Mouse (Mus musculus): ENCODE results near the gene Ralgds. TPM values are rescaled to one million over a fixed set of nuclear protein-coding genes. Genes with fewer than 3 reads are reported as not detected.

Gene Ralgds
- total and polyA plus RNA-seq, 3 experiments = 4.1 to 11.4 (median 6.6) TPM

- TF ChIP-seq NRF1 (IDR thresholded peaks at IDR 0.05; ENCODE audit: low read depth, low read length) (no peak), USF2 (conservative IDR thresholded peaks at IDR 0.05; ENCODE audit: low read depth, low read length) (no peak), ZC3H11A (IDR thresholded peaks at IDR 0.05; ENCODE audit: low read depth, low read length) (no peak)
- DNase-seq (ENCODE audit: extremely low read depth) = no peak
- no peak overlapping the region for H3K4me3 ChIP-seq (replicated peaks in 1 of 3; ENCODE audit: low read depth in 2 of 3, low read length in 2 of 3, poor library complexity in 1 of 3)
- H3K79me2 ChIP-seq (replicated peaks; ENCODE audit: control insufficient read depth, extremely low read depth, insufficient read depth, poor library complexity, severe bottlenecking) = no peaks in the 10 kb centered on the region
- H3K27me3 ChIP-seq (replicated peaks) = no peaks in the 10 kb centered on the region
- in situ Hi-C loops (cut with MboI; ENCODE audit: low pct_ligation_motif_present, low pct_unique_long_range_greater_than_20kb, low sequenced_read_pairs) = loop anchor here (5.0 kb wide), 1 partner anchor 34 kb away; the partner anchor contains the start of gene Ralgds
- H3K4me1 ChIP-seq (ENCODE audit: control insufficient read depth in 1 of 2, insufficient read depth in 2 of 2) = peaks cover 11 to 43% of the 10 kb centered on the region in 2 experiments
- peaks cover 60 to 91% of the 10 kb centered on the region in 2 experiments for H3K36me3 ChIP-seq (replicated peaks in 1 of 2; ENCODE audit: control insufficient read depth in 1 of 2, insufficient read depth in 1 of 2, low read length in 1 of 2)
- no peaks in the 10 kb centered on the region for H3K9me3 ChIP-seq (replicated peaks; ENCODE audit: low read length)
- H3K27ac ChIP-seq (ENCODE audit: insufficient read depth, low read depth) = no peak overlapping the region
- dilution Hi-C loops (cut with MboI; ENCODE audit: extremely low pct_ligation_motif_present, extremely low pct_unique_long_range_greater_than_20kb, low sequenced_read_pairs) = no loop called here
- no peak overlapping the region for H3K9ac ChIP-seq (ENCODE audit: insufficient read depth, low read depth)
- no peak overlapping the region for H3K4me2 ChIP-seq (ENCODE audit: insufficient read depth, low read depth, poor library complexity, severe bottlenecking)
Measured at GRCm38 (mm10) chr2:28545976-28546375, 33.1 kb downstream of the Ralgds start.

GRCm38 (mm10) chr2:28546560-28546959 is 33.6 kb downstream of the Ralgds start:
- in situ Hi-C loops (cut with MboI; ENCODE audit: low pct_ligation_motif_present, low pct_unique_long_range_greater_than_20kb, low sequenced_read_pairs) (loop anchor here (5.0 kb wide), 1 partner anchor 34 kb away; the partner anchor contains the start of gene Ralgds), dilution Hi-C loops (cut with MboI; ENCODE audit: extremely low pct_ligation_motif_present, extremely low pct_unique_long_range_greater_than_20kb, low sequenced_read_pairs) (no loop called here)
- Histone ChIP-seq H3K27me3 (replicated peaks) (no peaks in the 10 kb centered on the region), H3K27ac (ENCODE audit: insufficient read depth, low read depth) (no peak overlapping the region), H3K9me3 (replicated peaks; ENCODE audit: low read length) (no peaks in the 10 kb centered on the region), H3K4me2 (ENCODE audit: insufficient read depth, low read depth, poor library complexity, severe bottlenecking) (no peak overlapping the region), H3K4me3 (replicated peaks in 1 of 3; ENCODE audit: low read depth in 2 of 3, low read length in 2 of 3, poor library complexity in 1 of 3) (no peak overlapping the region), H3K36me3 (replicated peaks in 1 of 2; ENCODE audit: control insufficient read depth in 1 of 2, insufficient read depth in 1 of 2, low read length in 1 of 2) (peaks cover 64 to 95% of the 10 kb centered on the region in 2 experiments), H3K79me2 (replicated peaks; ENCODE audit: control insufficient read depth, extremely low read depth, insufficient read depth, poor library complexity, severe bottlenecking) (no peaks in the 10 kb centered on the region), H3K4me1 (ENCODE audit: control insufficient read depth in 1 of 2, insufficient read depth in 2 of 2) (peaks cover 7 to 37% of the 10 kb centered on the region in 2 experiments), H3K9ac (ENCODE audit: insufficient read depth, low read depth) (no peak overlapping the region)
- DNase-seq (ENCODE audit: extremely low read depth) = no peak
- TF ChIP-seq USF1 (IDR thresholded peaks at IDR 0.05; ENCODE audit: low read depth, low read length) = no peak
- no peak for TF ChIP-seq MAZ (IDR thresholded peaks at IDR 0.05; ENCODE audit: low read depth, low read length)
- TF ChIP-seq E2F4 (IDR thresholded peaks at IDR 0.05; ENCODE audit: insufficient replicate concordance, low read depth, low read length) = no peak

GRCm38 (mm10) chr2:28547237-28548172 is 34.6 kb downstream of the Ralgds start:
- Histone ChIP-seq H3K27me3 (replicated peaks) (no peaks in the 10 kb centered on the region), H3K4me2 (ENCODE audit: insufficient read depth, low read depth, poor library complexity, severe bottlenecking) (no peak overlapping the region), H3K79me2 (replicated peaks; ENCODE audit: control insufficient read depth, extremely low read depth, insufficient read depth, poor library complexity, severe bottlenecking) (no peaks in the 10 kb centered on the region), H3K27ac (ENCODE audit: insufficient read depth, low read depth) (no peak overlapping the region), H3K9ac (ENCODE audit: insufficient read depth, low read depth) (no peak overlapping the region), H3K36me3 (replicated peaks in 1 of 2; ENCODE audit: control insufficient read depth in 1 of 2, insufficient read depth in 1 of 2, low read length in 1 of 2) (peaks cover 68 to 96% of the 10 kb centered on the region in 2 experiments), H3K4me3 (replicated peaks in 1 of 3; ENCODE audit: low read depth in 2 of 3, low read length in 2 of 3, poor library complexity in 1 of 3) (no peak overlapping the region), H3K4me1 (ENCODE audit: control insufficient read depth in 1 of 2, insufficient read depth in 2 of 2) (peaks cover 7 to 35% of the 10 kb centered on the region in 2 experiments), H3K9me3 (replicated peaks; ENCODE audit: low read length) (no peaks in the 10 kb centered on the region)
- dilution Hi-C loops (cut with MboI; ENCODE audit: extremely low pct_ligation_motif_present, extremely low pct_unique_long_range_greater_than_20kb, low sequenced_read_pairs) (no loop called here), in situ Hi-C loops (cut with MboI; ENCODE audit: low pct_ligation_motif_present, low pct_unique_long_range_greater_than_20kb, low sequenced_read_pairs) (loop anchor here (5.0 kb wide), 1 partner anchor 35 kb away; the partner anchor contains the start of gene Ralgds)
- DNase-seq (ENCODE audit: extremely low read depth) = peak; percentile 88
- TF ChIP-seq TCF12 (IDR thresholded peaks at IDR 0.05; ENCODE audit: low read depth, low read length) (no peak), RAD21 (IDR thresholded peaks at IDR 0.05; ENCODE audit: low read depth, low read length) (no peak; the same call in none of the 2 replicates), PAX5 (IDR thresholded peaks at IDR 0.05; ENCODE audit: low read length) (no peak), MYC (IDR thresholded peaks at IDR 0.05; ENCODE audit: low read depth, low read length) (no peak), USF2 (conservative IDR thresholded peaks at IDR 0.05; ENCODE audit: low read depth, low read length) (no peak), SMC3 (IDR thresholded peaks at IDR 0.05; ENCODE audit: low read depth, low read length) (peak; percentile 99), POLR2AphosphoS2 (IDR thresholded peaks at IDR 0.05; ENCODE audit: low read depth, low read length) (no peak), E2F4 (IDR thresholded peaks at IDR 0.05; ENCODE audit: insufficient replicate concordance, low read depth, low read length) (no peak), JUND (conservative IDR thresholded peaks at IDR 0.05; ENCODE audit: low read depth, low read length) (no peak), CHD2 (IDR thresholded peaks at IDR 0.05; ENCODE audit: low read length) (no peak), SIN3A (IDR thresholded peaks at IDR 0.05; ENCODE audit: low read length) (0 out of 2 replicates have a peak, but pooled peaks have one; percentile 2), TBP (conservative IDR thresholded peaks at IDR 0.05; ENCODE audit: low read depth, low read length) (no peak), CTCF (conservative IDR thresholded peaks at IDR 0.05 in 1 of 2, IDR thresholded peaks at IDR 0.05 in 1 of 2; ENCODE audit: low read depth in 2 of 2, low read length in 2 of 2) (peak; percentile 90 to 99), BHLHE40 (IDR thresholded peaks at IDR 0.05; ENCODE audit: low read depth, low read length) (no peak), GABPA (IDR thresholded peaks at IDR 0.05; ENCODE audit: insufficient replicate concordance, low read depth, low read length) (no peak), ZC3H11A (IDR thresholded peaks at IDR 0.05; ENCODE audit: low read depth, low read length) (peak; percentile 90), USF1 (IDR thresholded peaks at IDR 0.05; ENCODE audit: low read depth, low read length) (no peak), POLR2A (IDR thresholded peaks at IDR 0.05; ENCODE audit: low read depth, low read length) (no peak), RCOR1 (conservative IDR thresholded peaks at IDR 0.05; ENCODE audit: low read depth, low read length) (no peak), ZKSCAN1 (IDR thresholded peaks at IDR 0.05; ENCODE audit: borderline replicate concordance, low read depth, low read length) (no peak), ETS1 (conservative IDR thresholded peaks at IDR 0.05; ENCODE audit: low read depth, low read length) (no peak)

Measured in CH12.LX (cell line).